Mouse (Mus musculus) erythroblast, embryonic 14.5 days (primary cell): ENCODE results near the gene Hes5. TPM values are rescaled to one million over a fixed set of nuclear protein-coding genes. Genes with fewer than 3 reads are reported as not detected.

Experiments used
- H3K27me3 ChIP-seq: 2 replicates; pipeline ENCODE4 v1.6.1; 2012; ENCODE audit warnings: inconsistent platforms; ENCODE audit not compliant: control insufficient read depth
- H3K36me3 ChIP-seq: 2 replicates; pipeline ENCODE4 v1.6.1; 2012; ENCODE audit warnings: mild to moderate bottlenecking, inconsistent platforms; ENCODE audit not compliant: control insufficient read depth
- H3K4me1 ChIP-seq: 2 replicates; pipeline ENCODE4 v1.6.1; 2012; ENCODE audit warnings: inconsistent platforms; ENCODE audit not compliant: control insufficient read depth
- H3K4me3 ChIP-seq: replicated peaks from 2 replicates; pipeline ENCODE3; 2012; ENCODE audit warnings: moderate library complexity, mild to moderate bottlenecking, inconsistent platforms
- H3K9me3 ChIP-seq: 2 replicates; pipeline ENCODE4 v1.6.1; 2012; ENCODE audit warnings: low read length, inconsistent platforms, mixed read lengths; ENCODE audit not compliant: control insufficient read depth
- GATA1 ChIP-seq: IDR thresholded peaks from 2 replicates; pipeline ENCODE4 v1.6.1; 2012; ENCODE audit warnings: low read length, inconsistent platforms, mixed read lengths
- TAL1 ChIP-seq: IDR thresholded peaks from 3 replicates; pipeline ENCODE4 v1.6.1; 2012; ENCODE audit warnings: low read length, inconsistent platforms, mixed read lengths
- polyA plus RNA-seq: library from polyadenylated mRNA; stranded (reverse); fragments of >175 nt; gene quantifications from 2 replicates; pipeline ENCODE4 v1.2.3, GENCODE M21; 2012

Hes5 gene
- polyA plus RNA-seq, 1 experiment = not detected

DNA sequence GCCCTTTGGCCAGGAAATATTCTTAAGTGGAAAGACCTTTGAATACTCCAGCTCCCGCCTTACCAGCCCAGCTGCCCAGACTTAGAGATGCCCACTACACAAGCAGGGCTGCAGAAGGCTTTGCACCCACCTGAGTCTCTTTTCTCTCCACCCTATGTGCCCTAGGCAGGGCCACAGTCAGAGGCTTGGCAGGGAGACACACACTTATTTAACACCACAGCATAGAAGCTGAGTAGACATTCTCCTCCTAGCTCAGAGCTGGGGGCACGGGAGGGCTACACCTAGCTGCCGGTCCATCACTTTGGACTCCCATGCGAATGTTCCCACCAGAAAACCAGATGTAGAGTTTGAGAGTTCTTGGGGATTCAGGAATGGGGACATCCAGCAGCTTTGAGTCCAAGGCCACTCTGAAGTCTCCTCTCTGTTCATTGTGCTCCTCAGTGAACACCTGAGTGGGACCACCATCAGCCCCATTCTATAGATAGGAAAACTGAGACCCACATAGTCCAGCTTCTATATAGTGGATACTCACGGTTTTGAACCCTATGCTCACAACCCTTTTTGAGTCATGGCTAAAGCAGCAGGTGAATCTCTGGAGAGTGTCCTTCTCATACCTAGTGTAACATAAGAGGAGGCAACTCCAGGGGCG is 11.7 kb upstream of the Hes5 start:
- H3K27me3 ChIP-seq = peaks cover 87% of the 10 kb centered on the region
- H3K9me3 ChIP-seq = peaks cover 3% of the 10 kb centered on the region; the same call in 1 of the 2 replicates
- TF ChIP-seq GATA1 (no peak), TAL1 (no peak)
- H3K4me1 ChIP-seq = peaks cover 22% of the 10 kb centered on the region
- H3K36me3 ChIP-seq = no peaks in the 10 kb centered on the region
- no peak overlapping the region for H3K4me3 ChIP-seq

DNA sequence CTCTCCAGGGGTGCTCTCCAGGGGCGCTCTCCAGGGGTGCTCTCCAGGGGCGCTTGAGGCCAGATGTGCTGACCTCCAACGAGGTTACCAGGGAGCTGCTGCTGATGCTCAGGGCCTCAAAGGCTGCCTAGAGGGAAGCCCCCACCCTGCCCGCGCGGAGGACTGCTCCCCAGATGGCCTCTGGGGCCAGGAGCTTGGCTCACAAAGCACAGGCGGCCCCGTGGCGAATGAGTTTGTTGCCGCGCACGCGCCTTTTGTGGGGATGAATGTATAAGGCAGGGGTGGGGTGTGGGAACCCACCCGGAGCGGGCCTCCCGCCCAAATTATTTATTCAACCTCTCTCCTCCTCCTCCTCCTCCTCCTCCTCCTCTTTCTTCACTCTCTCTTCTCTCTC is 11.1 kb upstream of the Hes5 start:
- peaks cover 18% of the 10 kb centered on the region for H3K4me1 ChIP-seq
- no peak overlapping the region for H3K4me3 ChIP-seq
- TF ChIP-seq TAL1 = no peak
- TF ChIP-seq GATA1 = no peak
- H3K27me3 ChIP-seq = peaks cover 92% of the 10 kb centered on the region
- peaks cover 3% of the 10 kb centered on the region; the same call in 1 of the 2 replicates for H3K9me3 ChIP-seq
- H3K36me3 ChIP-seq = no peaks in the 10 kb centered on the region

GRCm38 (mm10) chr4:154952461-154953241 is 8.1 kb upstream of the Hes5 start:
- H3K27me3 ChIP-seq = peaks cover 98% of the 10 kb centered on the region
- H3K9me3 ChIP-seq = peaks cover 3% of the 10 kb centered on the region; the same call in 1 of the 2 replicates
- peaks cover 7% of the 10 kb centered on the region for H3K4me1 ChIP-seq
- H3K36me3 ChIP-seq = no peaks in the 10 kb centered on the region
- H3K4me3 ChIP-seq = no peak overlapping the region
- TF ChIP-seq GATA1 = no peak
- no peak for TF ChIP-seq TAL1

- no peak for TF ChIP-seq TAL1
- no peak for TF ChIP-seq GATA1
- Histone ChIP-seq H3K4me3 (no peak overlapping the region), H3K9me3 (peaks cover 21% of the 10 kb centered on the region), H3K27me3 (peaks cover 100% of the 10 kb centered on the region), H3K4me1 (peaks cover 14% of the 10 kb centered on the region), H3K36me3 (no peaks in the 10 kb centered on the region)
Observed at GRCm38 (mm10) chr4:154956604-154957003, 4.1 kb upstream of the Hes5 start.

DNA sequence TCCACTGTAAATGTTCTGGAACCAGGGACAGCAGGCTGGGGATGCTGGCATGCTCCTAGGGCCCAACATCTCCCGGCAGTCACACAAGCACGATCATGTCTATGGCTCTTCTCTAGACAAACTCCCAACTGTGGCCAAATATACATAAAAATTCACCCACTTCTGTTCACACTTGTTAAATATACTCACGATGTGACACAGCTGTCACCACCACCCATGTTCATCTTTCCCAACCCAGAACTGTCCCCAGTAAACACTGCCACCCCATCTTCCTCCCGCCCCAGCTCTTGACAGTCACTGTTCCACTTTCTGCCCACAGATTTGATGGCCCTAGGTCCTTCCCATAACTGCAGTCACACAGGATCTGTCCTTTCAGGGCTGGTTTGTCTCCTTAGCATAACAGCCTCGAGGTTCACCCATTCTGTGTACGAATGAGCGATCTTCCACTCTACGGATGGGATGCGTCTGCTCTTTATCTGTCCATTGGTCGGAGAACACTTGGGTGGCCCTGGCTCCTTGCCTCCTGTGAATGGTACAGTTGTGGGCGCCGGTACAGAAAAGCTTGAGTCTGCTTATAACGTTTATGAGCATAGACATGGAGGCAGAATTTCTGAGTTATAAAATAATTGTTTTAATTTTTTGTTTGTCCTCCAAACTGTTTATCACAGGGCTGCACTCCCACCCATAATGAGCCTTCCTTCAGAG is 3.3 kb upstream of the Hes5 start:
- TF ChIP-seq TAL1 = no peak
- no peak for TF ChIP-seq GATA1
- Histone ChIP-seq H3K9me3 (peaks cover 26% of the 10 kb centered on the region), H3K36me3 (no peaks in the 10 kb centered on the region), H3K4me3 (no peak overlapping the region), H3K4me1 (peaks cover 14% of the 10 kb centered on the region), H3K27me3 (peaks cover 100% of the 10 kb centered on the region)

- no peak for TF ChIP-seq GATA1
- TF ChIP-seq TAL1 = no peak
- H3K36me3 ChIP-seq = no peaks in the 10 kb centered on the region
- peaks cover 25% of the 10 kb centered on the region for H3K9me3 ChIP-seq
- H3K27me3 ChIP-seq = peaks cover 100% of the 10 kb centered on the region
- no peak overlapping the region for H3K4me3 ChIP-seq
- H3K4me1 ChIP-seq = peaks cover 19% of the 10 kb centered on the region
Observed at GRCm38 (mm10) chr4:154958171-154958570, 2.6 kb upstream of the Hes5 start.

- Histone ChIP-seq H3K4me1 (peaks cover 23% of the 10 kb centered on the region), H3K27me3 (peaks cover 100% of the 10 kb centered on the region), H3K4me3 (no peak overlapping the region)
Observed at GRCm38 (mm10) chr4:154958621-154959020, 2.1 kb upstream of the Hes5 start.

GRCm38 (mm10) chr4:154960021-154960689 is 568 bp upstream of the Hes5 start:
- H3K27me3 ChIP-seq = peaks cover 87% of the 10 kb centered on the region
- H3K4me1 ChIP-seq = peaks cover 32% of the 10 kb centered on the region
- H3K9me3 ChIP-seq = peaks cover 25% of the 10 kb centered on the region
- peaks cover 1% of the 10 kb centered on the region for H3K36me3 ChIP-seq
- H3K4me3 ChIP-seq = no peak overlapping the region
- TF ChIP-seq GATA1 = no peak
- no peak for TF ChIP-seq TAL1

More at GRCm38 (mm10) chr4:154958621-154959020, 2.1 kb upstream of the Hes5 start:
- no peak for TF ChIP-seq TAL1
- TF ChIP-seq GATA1 = no peak
- H3K9me3 ChIP-seq = peaks cover 25% of the 10 kb centered on the region
- H3K36me3 ChIP-seq = no peaks in the 10 kb centered on the region
